Mouse (Mus musculus) brain, embryonic 14.5 days (tissue): ENCODE results near the gene Pacrg.

Experiments
- CTCF ChIP-seq: fragments of 200-500 bp; IDR thresholded peaks from 2 replicates; pipeline ENCODE4 v1.5.1; 2012; ENCODE audit warnings: inconsistent platforms, mild to moderate bottlenecking, moderate library complexity, borderline replicate concordance; ENCODE audit not compliant: insufficient read depth, insufficient read length; ENCODE audit errors: extremely low read depth
- POLR2A ChIP-seq: fragments of 200-500 bp; IDR thresholded peaks from 2 replicates; pipeline ENCODE4 v1.6.1; 2012; ENCODE audit warnings: mild to moderate bottlenecking, inconsistent platforms, borderline replicate concordance; ENCODE audit not compliant: poor library complexity, insufficient read depth, insufficient read length, severe bottlenecking; ENCODE audit errors: extremely low read depth

GRCm38 (mm10) chr17:10478377-10478776, 361.7 kb downstream of the Pacrg start:
- TF ChIP-seq CTCF (no peak), POLR2A (no peak)
